Mouse (Mus musculus) E14TG2a.4 (cell line): ENCODE measurements at regions not wholly inside any gene's neighbourhood (a gene's known extent, or its start where the extent isn't known, plus 50 kb on each side); places are given as distances from the start of the nearest gene placed in this dataset.

ENCODE experiments used
- CTCF ChIP-seq: conservative IDR thresholded peaks from 2 replicates; pipeline ENCODE4 v1.5.1; 2014; ENCODE audit warnings: low read length
- NANOG ChIP-seq: IDR thresholded peaks from 2 replicates; pipeline ENCODE4 v1.6.1; 2014; ENCODE audit warnings: borderline replicate concordance, low read length, mixed read lengths
- POU5F1 ChIP-seq: IDR thresholded peaks from 2 replicates; pipeline ENCODE4 v1.6.1; 2014; ENCODE audit warnings: low read length, borderline replicate concordance

DNA sequence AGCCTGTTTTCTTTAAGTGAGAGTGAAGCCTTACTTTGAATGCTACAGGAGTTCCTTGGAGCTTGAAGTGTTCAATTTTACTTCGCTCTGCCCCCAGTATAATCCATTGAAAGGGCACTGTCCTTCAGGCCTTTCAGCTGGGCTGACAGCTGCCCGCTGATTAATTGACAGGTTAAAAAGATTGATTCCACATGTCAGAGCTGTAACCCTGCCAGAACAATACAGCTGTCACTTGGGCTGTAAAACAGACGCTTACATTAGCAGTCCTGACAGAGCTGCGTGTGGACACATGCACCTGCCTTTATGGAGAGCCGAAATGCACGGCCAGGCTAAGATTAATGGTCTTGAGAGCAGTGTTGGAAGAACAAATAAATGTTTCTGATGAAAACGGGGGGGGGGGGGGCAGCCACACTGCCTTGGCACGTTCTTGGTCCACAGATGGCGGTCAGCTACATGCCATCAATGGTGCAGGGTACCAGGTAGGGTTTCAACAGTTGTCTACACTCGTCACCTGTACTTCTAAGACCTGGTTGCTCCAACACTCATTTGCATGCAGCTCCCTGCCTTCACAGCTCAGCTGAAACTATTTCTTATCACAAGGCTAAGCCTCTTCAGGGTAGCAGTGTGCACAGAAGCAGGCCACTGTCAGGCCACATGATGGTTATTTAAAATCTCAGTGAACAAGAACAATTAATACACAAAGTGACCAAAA lies 407.3 kb downstream of the Gm45692 start:
- TF ChIP-seq CTCF (no peak), NANOG (no peak), POU5F1 (no peak)
